Mouse (Mus musculus) kidney, postnatal 0 days (tissue): ENCODE data around the gene Hba-x. TPM values are rescaled to one million over a fixed set of nuclear protein-coding genes. Genes with fewer than 3 reads are reported as not detected.
A peak's percentile ranks its signal among the peaks of the same experiment; 100 is the strongest.

Experiments used
- ATAC-seq: fragments of 200-750 bp; cut with Nextera tagmentation; replicated peaks from 2 replicates; pipeline ENCODE4 v1.8.0; 2017; ENCODE audit warnings: low read depth, moderate number of reproducible peaks, moderate TSS enrichment, moderate library complexity; ENCODE audit not compliant: low FRiP score
- DNase-seq: peaks from one replicate; pipeline ENCODE4 v3.0.0-alpha.2; 2016; ENCODE audit warnings: low spot score
- H3K27ac ChIP-seq: fragments of 300-500 bp; sonication (generic); 2 replicates; pipeline ENCODE4 v1.5.1; 2014; ENCODE audit warnings: mild to moderate bottlenecking
- H3K27me3 ChIP-seq: fragments of 300-500 bp; sonication (generic); 2 replicates; pipeline ENCODE4 v1.6.1; 2014; ENCODE audit warnings: low read length, mixed read lengths; ENCODE audit not compliant: insufficient read depth
- H3K36me3 ChIP-seq: fragments of 300-500 bp; sonication (generic); 2 replicates; pipeline ENCODE4 v1.6.1; 2014; ENCODE audit warnings: low read length, mixed read lengths; ENCODE audit not compliant: insufficient read depth
- H3K4me1 ChIP-seq: fragments of 300-500 bp; sonication (generic); replicated peaks from 2 replicates; pipeline ENCODE4 v1.6.1; 2014; ENCODE audit warnings: antibody characterized with exemption, low read length, mixed read lengths; ENCODE audit not compliant: insufficient read depth
- H3K4me2 ChIP-seq: fragments of 300-500 bp; sonication (generic); 2 replicates; pipeline ENCODE4 v1.6.1; 2014; ENCODE audit warnings: mild to moderate bottlenecking, low read length, moderate library complexity, mixed read lengths
- H3K4me3 ChIP-seq: fragments of 300-500 bp; sonication (generic); replicated peaks from 2 replicates; pipeline ENCODE4 v1.5.1; 2014; ENCODE audit warnings: low read depth, low read length
- H3K9ac ChIP-seq: fragments of 300-500 bp; sonication (generic); 2 replicates; pipeline ENCODE4 v1.6.1; 2014; ENCODE audit warnings: low read depth, low read length
- H3K9me3 ChIP-seq: fragments of 300-500 bp; sonication (generic); replicated peaks from 2 replicates; pipeline ENCODE4 v1.6.1; 2016; ENCODE audit warnings: low read length, inconsistent platforms, mixed read lengths
- CTCF ChIP-seq: IDR thresholded peaks from 2 replicates; pipeline ENCODE4 v1.5.1; 2016; ENCODE audit warnings: antibody characterized with exemption, low read depth, mild to moderate bottlenecking, moderate library complexity
- WGBS: fragments of 180-500 bp; shearing (Covaris S2); extraction: QIAGEN DNeasy Blood & Tissue Kit; methylation state at CpG from one replicate; pipeline ENCODE4 v1.1.7; 2014; 5-methylcytosine and 5-hydroxymethylcytosine counted together
- polyA plus RNA-seq: library from polyadenylated mRNA; unstranded; fragments of >200 nt; fragmentation: Nextera tagmentation; extraction: Ambion mirVana; gene quantifications from 2 replicates; pipeline ENCODE4 v1.2.1, GENCODE M21; 2015

The Hba-x gene
- polyA plus RNA-seq, 1 experiment from 2014 or later = 0.36 TPM

- TF ChIP-seq CTCF = no peak
- no peaks in the 10 kb centered on the region for H3K27me3 ChIP-seq
- H3K4me1 ChIP-seq = peaks cover 6% of the 10 kb centered on the region; the same call in 1 of the 2 replicates
- 26% methylated on average over 4 of the region's 4 CpGs for WGBS
- no peak overlapping the region for H3K4me3 ChIP-seq
- ATAC-seq = no peak; the same call in 1 of the 2 replicates
- DNase-seq = peak; percentile 18
- no peak overlapping the region for H3K27ac ChIP-seq
- H3K9ac ChIP-seq = no peak overlapping the region
- H3K36me3 ChIP-seq = no peaks in the 10 kb centered on the region
- H3K4me2 ChIP-seq = no peak overlapping the region
- H3K9me3 ChIP-seq = no peaks in the 10 kb centered on the region
These were observed 33.2 kb downstream of the Hba-x start for GRCm38 (mm10) chr11:32309446-32309845.

GRCm38 (mm10) chr11:32309928-32310327 is 33.7 kb downstream of the Hba-x start:
- no peak for TF ChIP-seq CTCF
- ATAC-seq (no peak), DNase-seq (no peak)
- H3K4me2 ChIP-seq = no peak overlapping the region
- 60% methylated on average over 3 of the region's 3 CpGs for WGBS
- no peaks in the 10 kb centered on the region for H3K36me3 ChIP-seq
- peaks cover 6% of the 10 kb centered on the region; the same call in 1 of the 2 replicates for H3K4me1 ChIP-seq
- H3K27ac ChIP-seq = no peak overlapping the region
- H3K9me3 ChIP-seq = no peaks in the 10 kb centered on the region
- H3K9ac ChIP-seq = no peak overlapping the region
- H3K4me3 ChIP-seq = no peak overlapping the region
- no peaks in the 10 kb centered on the region for H3K27me3 ChIP-seq

- ATAC-seq = no peak
- WGBS = 87% methylated on average over 3 of the region's 3 CpGs
These were observed 39.8 kb downstream of the Hba-x start for GRCm38 (mm10) chr11:32316009-32316408.

GRCm38 (mm10) chr11:32320507-32321195 is 44.5 kb downstream of the Hba-x start:
- Histone ChIP-seq H3K9me3 (no peaks in the 10 kb centered on the region), H3K27ac (no peak overlapping the region), H3K4me1 (no peaks in the 10 kb centered on the region), H3K36me3 (no peaks in the 10 kb centered on the region), H3K9ac (no peak overlapping the region), H3K4me3 (no peak overlapping the region), H3K4me2 (no peak overlapping the region), H3K27me3 (no peaks in the 10 kb centered on the region)
- TF ChIP-seq CTCF = no peak
- no peak for DNase-seq
- ATAC-seq = 0 out of 2 replicates have a peak, but pooled peaks have one; percentile 33
- WGBS = 70% methylated on average over 11 of the region's 11 CpGs

More at GRCm38 (mm10) chr11:32316009-32316408, 39.8 kb downstream of the Hba-x start:
- Histone ChIP-seq H3K4me3 (no peak overlapping the region), H3K27me3 (no peaks in the 10 kb centered on the region), H3K9ac (no peak overlapping the region), H3K4me2 (no peak overlapping the region), H3K27ac (no peak overlapping the region), H3K4me1 (no peaks in the 10 kb centered on the region), H3K9me3 (no peaks in the 10 kb centered on the region), H3K36me3 (no peaks in the 10 kb centered on the region)
- no peak for TF ChIP-seq CTCF
- DNase-seq = no peak

GRCm38 (mm10) chr11:32321196-32321565 is 45.0 kb downstream of the Hba-x start:
- TF ChIP-seq CTCF = peak; percentile 99
- H3K27ac ChIP-seq = no peak overlapping the region

GRCm38 (mm10) chr11:32324609-32325008 is 48.4 kb downstream of the Hba-x start:
- Histone ChIP-seq H3K4me2 (peak overlapping the region; percentile 56), H3K36me3 (no peaks in the 10 kb centered on the region), H3K4me1 (no peaks in the 10 kb centered on the region), H3K27ac (no peak overlapping the region), H3K9me3 (no peaks in the 10 kb centered on the region), H3K9ac (0 out of 2 replicates have a peak overlapping the region, but pooled peaks have one; percentile 27), H3K27me3 (no peaks in the 10 kb centered on the region), H3K4me3 (peak overlapping the region; percentile 16; the same call in 1 of the 2 replicates)
- ATAC-seq (peak; percentile 83), DNase-seq (peak; percentile 92)
- 8% methylated on average over 15 of the region's 15 CpGs for WGBS
- peak; percentile 92 for TF ChIP-seq CTCF

More at GRCm38 (mm10) chr11:32321196-32321565, 45.0 kb downstream of the Hba-x start:
- Histone ChIP-seq H3K4me1 (no peaks in the 10 kb centered on the region), H3K27me3 (no peaks in the 10 kb centered on the region), H3K4me3 (no peak overlapping the region), H3K9me3 (no peaks in the 10 kb centered on the region), H3K9ac (no peak overlapping the region), H3K4me2 (no peak overlapping the region), H3K36me3 (no peaks in the 10 kb centered on the region)
- 36% methylated on average over 8 of the region's 8 CpGs for WGBS
- ATAC-seq = peak; percentile 52; the same call in 1 of the 2 replicates
- peak; percentile 90 for DNase-seq

Other genes with a start within 250 kb of the Hba-x start
- gene Il9r, start 76.1 kb upstream of the Hba-x start, polyA plus RNA-seq = not detected in 2 replicates
- 49.5 and 49.6 TPM in 2 replicates for gene Snrnp25, start 71.0 kb upstream of the Hba-x start, polyA plus RNA-seq
- gene Rhbdf1, start 54.1 kb upstream of the Hba-x start, polyA plus RNA-seq = 49.3 and 55.0 TPM in 2 replicates
- 31.6 and 33.0 TPM in 2 replicates for gene Mpg, start 49.9 kb upstream of the Hba-x start, polyA plus RNA-seq
- gene Nprl3, start 8.7 kb upstream of the Hba-x start, polyA plus RNA-seq = 36.9 and 44.2 TPM in 2 replicates
- 1,023 and 1,027 TPM in 2 replicates for gene Hba-a1, start 7.1 kb downstream of the Hba-x start, polyA plus RNA-seq
- 0.87 and 0.92 TPM in 2 replicates for gene Hbq1b, start 10.6 kb downstream of the Hba-x start, polyA plus RNA-seq
- gene Hba-a2, start 20.1 kb downstream of the Hba-x start, polyA plus RNA-seq = 2,400 and 2,472 TPM in 2 replicates
- 0.37 TPM in 1 of 2 replicates, not detected in the other for gene Hbq1a, start 23.7 kb downstream of the Hba-x start, polyA plus RNA-seq
- gene Sh3pxd2b, start 71.4 kb downstream of the Hba-x start, polyA plus RNA-seq = 6.6 TPM in 2 replicates
- 28.8 TPM in 2 replicates for gene Ubtd2, start 179.0 kb downstream of the Hba-x start, polyA plus RNA-seq